Mouse (Mus musculus) liver, embryonic 16.5 days (tissue): ENCODE results near the gene Hoxc12. TPM values are rescaled to one million over a fixed set of nuclear protein-coding genes. Genes with fewer than 3 reads are reported as not detected.

Source experiments
- ATAC-seq: fragments of 200-750 bp; cut with Nextera tagmentation; 2 replicates; pipeline ENCODE4 v1.8.0; 2017; ENCODE audit warnings: low read depth, mild to moderate bottlenecking, moderate number of reproducible peaks, moderate library complexity
- H3K27ac ChIP-seq: fragments of 300-500 bp; sonication (generic); 2 replicates; pipeline ENCODE4 v1.5.1; 2014; ENCODE audit warnings: mild to moderate bottlenecking, low read length
- H3K27me3 ChIP-seq: fragments of 300-500 bp; sonication (generic); 2 replicates; pipeline ENCODE4 v1.6.1; 2014; ENCODE audit warnings: low read depth, low read length, mixed read lengths; ENCODE audit not compliant: control insufficient read depth, insufficient read depth
- H3K36me3 ChIP-seq: fragments of 300-500 bp; sonication (generic); 2 replicates; pipeline ENCODE4 v1.6.1; 2014; ENCODE audit warnings: mild to moderate bottlenecking; ENCODE audit not compliant: control insufficient read depth, insufficient read depth
- H3K4me1 ChIP-seq: fragments of 300-500 bp; sonication (generic); 2 replicates; pipeline ENCODE4 v1.6.1; 2014; ENCODE audit warnings: low read depth, low read length, mixed read lengths; ENCODE audit not compliant: control insufficient read depth
- H3K4me2 ChIP-seq: fragments of 300-500 bp; sonication (generic); 2 replicates; pipeline ENCODE4 v1.6.1; 2014; ENCODE audit warnings: low read depth, low read length, mixed read lengths
- H3K4me3 ChIP-seq: fragments of 300-500 bp; sonication (generic); 2 replicates; pipeline ENCODE4 v1.5.1; 2014; ENCODE audit warnings: low read depth, mild to moderate bottlenecking, low read length
- H3K9ac ChIP-seq: fragments of 300-500 bp; sonication (generic); 2 replicates; pipeline ENCODE4 v1.6.1; 2014; ENCODE audit warnings: low read depth, low read length
- H3K9me3 ChIP-seq: fragments of 300-500 bp; sonication (generic); replicated peaks from 2 replicates; pipeline ENCODE4 v1.6.1; 2016; ENCODE audit warnings: low read length; ENCODE audit not compliant: control insufficient read depth
- WGBS: fragments of 180-500 bp; shearing (Covaris S2); extraction: QIAGEN DNeasy Blood & Tissue Kit; methylation state at CpG from one replicate; pipeline ENCODE4 v1.1.7; 2014; ENCODE audit not compliant: insufficient replicate concordance; 5-methylcytosine and 5-hydroxymethylcytosine counted together
- polyA plus RNA-seq: library from polyadenylated mRNA; unstranded; fragments of >200 nt; fragmentation: Nextera tagmentation; extraction: Ambion mirVana; gene quantifications from 2 replicates; pipeline ENCODE4 v1.2.1, GENCODE M21; 2015

Hoxc12 gene
- polyA plus RNA-seq, 1 experiment from 2014 or later = not detected

GRCm38 (mm10) chr15:102931706-102932358 lies 4.7 kb upstream of the Hoxc12 start:
- peaks cover 99% of the 10 kb centered on the region for H3K27me3 ChIP-seq

GRCm38 (mm10) chr15:102934438-102934837 lies 2.1 kb upstream of the Hoxc12 start:
- Histone ChIP-seq H3K4me2 (no peak overlapping the region), H3K27ac (no peak overlapping the region), H3K4me3 (no peak overlapping the region), H3K9me3 (no peaks in the 10 kb centered on the region), H3K9ac (no peak overlapping the region), H3K4me1 (no peaks in the 10 kb centered on the region), H3K36me3 (no peaks in the 10 kb centered on the region), H3K27me3 (peaks cover 100% of the 10 kb centered on the region)
- no peak for ATAC-seq
- 4% methylated on average over 12 of the region's 12 CpGs for WGBS

More at GRCm38 (mm10) chr15:102931706-102932358, 4.7 kb upstream of the Hoxc12 start:
- H3K4me1 ChIP-seq = no peaks in the 10 kb centered on the region
- no peaks in the 10 kb centered on the region for H3K9me3 ChIP-seq
- no peak for ATAC-seq
- H3K27ac ChIP-seq = no peak overlapping the region
- no peaks in the 10 kb centered on the region for H3K36me3 ChIP-seq
- H3K9ac ChIP-seq = no peak overlapping the region
- H3K4me2 ChIP-seq = no peak overlapping the region
- 3% methylated on average over 23 of the region's 23 CpGs for WGBS
- H3K4me3 ChIP-seq = no peak overlapping the region

GRCm38 (mm10) chr15:102934897-102935296 lies 1.7 kb upstream of the Hoxc12 start:
- Histone ChIP-seq H3K9ac (no peak overlapping the region), H3K4me2 (no peak overlapping the region), H3K36me3 (no peaks in the 10 kb centered on the region), H3K9me3 (no peaks in the 10 kb centered on the region), H3K4me3 (no peak overlapping the region), H3K4me1 (no peaks in the 10 kb centered on the region), H3K27me3 (peaks cover 100% of the 10 kb centered on the region), H3K27ac (no peak overlapping the region)
- 1% methylated on average over 27 of the region's 27 CpGs for WGBS
- ATAC-seq = no peak

GRCm38 (mm10) chr15:102937036-102937666 lies 594 bp downstream of the Hoxc12 start:
- Histone ChIP-seq H3K4me3 (no peak overlapping the region), H3K4me2 (no peak overlapping the region), H3K27me3 (peaks cover 100% of the 10 kb centered on the region), H3K4me1 (no peaks in the 10 kb centered on the region), H3K36me3 (no peaks in the 10 kb centered on the region), H3K9ac (no peak overlapping the region), H3K27ac (no peak overlapping the region), H3K9me3 (no peaks in the 10 kb centered on the region)
- 2% methylated on average over 50 of the region's 50 CpGs for WGBS
- ATAC-seq = no peak

GRCm38 (mm10) chr15:102939256-102940155 lies 2.9 kb downstream of the Hoxc12 start:
- no peak overlapping the region for H3K4me2 ChIP-seq
- 3% methylated on average over 34 of the region's 34 CpGs for WGBS
- no peak overlapping the region for H3K9ac ChIP-seq
- no peaks in the 10 kb centered on the region for H3K4me1 ChIP-seq
- H3K27me3 ChIP-seq = peaks cover 98% of the 10 kb centered on the region
- no peak overlapping the region for H3K27ac ChIP-seq
- no peak for ATAC-seq
- no peaks in the 10 kb centered on the region for H3K36me3 ChIP-seq
- no peaks in the 10 kb centered on the region for H3K9me3 ChIP-seq
- no peak overlapping the region for H3K4me3 ChIP-seq

GRCm38 (mm10) chr15:102942739-102943467 lies 6.3 kb downstream of the Hoxc12 start:
- 2% methylated on average over 53 of the region's 53 CpGs for WGBS
- ATAC-seq = no peak
- H3K4me3 ChIP-seq = no peak overlapping the region
- H3K9ac ChIP-seq = no peak overlapping the region
- no peak overlapping the region for H3K27ac ChIP-seq
- no peak overlapping the region for H3K4me2 ChIP-seq
- no peaks in the 10 kb centered on the region for H3K4me1 ChIP-seq
- peaks cover 96% of the 10 kb centered on the region for H3K27me3 ChIP-seq
- H3K9me3 ChIP-seq = no peaks in the 10 kb centered on the region
- no peaks in the 10 kb centered on the region for H3K36me3 ChIP-seq

- Histone ChIP-seq H3K4me3 (no peak overlapping the region), H3K27me3 (peaks cover 96% of the 10 kb centered on the region), H3K4me2 (no peak overlapping the region), H3K9ac (no peak overlapping the region), H3K9me3 (no peaks in the 10 kb centered on the region), H3K36me3 (no peaks in the 10 kb centered on the region), H3K4me1 (no peaks in the 10 kb centered on the region), H3K27ac (no peak overlapping the region)
- no peak for ATAC-seq
- WGBS = 7% methylated on average over 5 of the region's 5 CpGs
Measured at GRCm38 (mm10) chr15:102943468-102943813, 6.9 kb downstream of the Hoxc12 start.

- no peaks in the 10 kb centered on the region for H3K36me3 ChIP-seq
- no peaks in the 10 kb centered on the region for H3K9me3 ChIP-seq
- H3K4me2 ChIP-seq = no peak overlapping the region
- no peak overlapping the region for H3K4me3 ChIP-seq
- ATAC-seq = no peak
- H3K4me1 ChIP-seq = no peaks in the 10 kb centered on the region
- 9% methylated on average over 22 of the region's 22 CpGs for WGBS
- H3K27me3 ChIP-seq = peaks cover 95% of the 10 kb centered on the region
- no peak overlapping the region for H3K9ac ChIP-seq
- no peak overlapping the region for H3K27ac ChIP-seq
Measured at GRCm38 (mm10) chr15:102945185-102946077, 8.9 kb downstream of the Hoxc12 start.
